Mouse (Mus musculus) embryonic facial prominence, embryonic 14.5 days (tissue): ENCODE measurements around the gene Hs3st1. TPM values are rescaled to one million over a fixed set of nuclear protein-coding genes. Genes with fewer than 3 reads are reported as not detected.
"Not testable (repeated sequence)": the region's sequence is repeated elsewhere in the genome, so short reads cannot be mapped to it uniquely, and the experiment has no call there.

Experiments used
- ATAC-seq: fragments of 200-750 bp; cut with Nextera tagmentation; 2 replicates; pipeline ENCODE4 v1.8.0; 2017; ENCODE audit warnings: low read depth, moderate number of reproducible peaks, moderate TSS enrichment
- DNase-seq: peaks from one replicate; pipeline ENCODE4 v3.0.0-alpha.2; 2015; ENCODE audit warnings: low spot score
- H3K27ac ChIP-seq: fragments of 300-500 bp; sonication (generic); replicated peaks from 2 replicates; pipeline ENCODE4 v1.5.1; 2014; ENCODE audit warnings: low read depth, mild to moderate bottlenecking, low read length, moderate library complexity
- H3K27me3 ChIP-seq: fragments of 300-500 bp; sonication (generic); replicated peaks from 2 replicates; pipeline ENCODE4 v1.6.1; 2014; ENCODE audit warnings: low read length; ENCODE audit not compliant: control insufficient read depth, insufficient read depth
- H3K36me3 ChIP-seq: fragments of 300-500 bp; sonication (generic); 2 replicates; pipeline ENCODE4 v1.6.1; 2014; ENCODE audit warnings: low read length, mixed read lengths; ENCODE audit not compliant: control insufficient read depth, insufficient read depth
- H3K4me1 ChIP-seq: fragments of 300-500 bp; sonication (generic); 2 replicates; pipeline ENCODE4 v1.6.1; 2014; ENCODE audit warnings: antibody characterized with exemption, low read length; ENCODE audit not compliant: control insufficient read depth, insufficient read depth
- H3K4me2 ChIP-seq: fragments of 300-500 bp; sonication (generic); 2 replicates; pipeline ENCODE4 v1.6.1; 2014; ENCODE audit warnings: low read depth, mild to moderate bottlenecking, low read length, moderate library complexity, mixed read lengths
- H3K4me3 ChIP-seq: fragments of 300-500 bp; sonication (generic); 2 replicates; pipeline ENCODE4 v1.5.1; 2014; ENCODE audit warnings: low read depth, mild to moderate bottlenecking, low read length
- H3K9ac ChIP-seq: fragments of 300-500 bp; sonication (generic); 2 replicates; pipeline ENCODE4 v1.6.1; 2014; ENCODE audit warnings: low read depth, mild to moderate bottlenecking, low read length, moderate library complexity, mixed read lengths
- H3K9me3 ChIP-seq: fragments of 300-500 bp; sonication (generic); 2 replicates; pipeline ENCODE4 v1.6.1; 2016; ENCODE audit warnings: low read length; ENCODE audit not compliant: control insufficient read depth
- WGBS: fragments of 180-500 bp; shearing (Covaris S2); extraction: QIAGEN DNeasy Blood & Tissue Kit; methylation state at CpG from one replicate; pipeline ENCODE4 v1.1.7; 2014; 5-methylcytosine and 5-hydroxymethylcytosine counted together
- polyA plus RNA-seq: library from polyadenylated mRNA; unstranded; fragments of >200 nt; fragmentation: Nextera tagmentation; extraction: Ambion mirVana; gene quantifications from 2 replicates; pipeline ENCODE4 v1.2.1, GENCODE M21; 2014

Hs3st1 gene
- polyA plus RNA-seq, result 21.0 TPM in 2 replicates

GRCm38 (mm10) chr5:39755375-39755774 lies at the start of gene Hs3st1:
TSS of gene Hs3st1 (minus strand) at chr5:39755475.
- H3K27ac ChIP-seq, DNase-seq, H3K4me1 ChIP-seq, H3K9ac ChIP-seq, H3K9me3 ChIP-seq, H3K36me3 ChIP-seq, H3K4me2 ChIP-seq, H3K27me3 ChIP-seq, ATAC-seq, H3K4me3 ChIP-seq: not testable (repeated sequence)
- WGBS, result 94% methylated on average over 15 of the region's 15 CpGs

GRCm38 (mm10) chr5:39804663-39805062 lies 49.4 kb upstream of the Hs3st1 start:
- ATAC-seq (no peak), DNase-seq (no peak)
- Histone ChIP-seq H3K9ac (no peak overlapping the region), H3K27ac (no peak overlapping the region), H3K9me3 (no peaks in the 10 kb centered on the region), H3K4me3 (no peak overlapping the region), H3K27me3 (no peaks in the 10 kb centered on the region), H3K36me3 (no peaks in the 10 kb centered on the region), H3K4me2 (no peak overlapping the region), H3K4me1 (no peaks in the 10 kb centered on the region)
- 87% methylated on average over 5 of the region's 5 CpGs for WGBS

- H3K9me3 ChIP-seq, result no peaks in the 10 kb centered on the region
- WGBS, result 72% methylated on average over 3 of the region's 3 CpGs
- no peak overlapping the region for H3K9ac ChIP-seq
- no peak overlapping the region for H3K4me2 ChIP-seq
- no peak for ATAC-seq
- no peak for DNase-seq
- no peaks in the 10 kb centered on the region for H3K36me3 ChIP-seq
- no peak overlapping the region for H3K27ac ChIP-seq
- H3K27me3 ChIP-seq, result no peaks in the 10 kb centered on the region
- no peak overlapping the region for H3K4me3 ChIP-seq
- H3K4me1 ChIP-seq, result no peaks in the 10 kb centered on the region
These were observed 48.7 kb upstream of the Hs3st1 start for GRCm38 (mm10) chr5:39803941-39804340.

- H3K36me3 ChIP-seq, result no peaks in the 10 kb centered on the region
- no peak overlapping the region for H3K4me2 ChIP-seq
- no peak overlapping the region for H3K27ac ChIP-seq
- no peaks in the 10 kb centered on the region for H3K27me3 ChIP-seq
- H3K9ac ChIP-seq, result no peak overlapping the region
- H3K4me3 ChIP-seq, result no peak overlapping the region
- 70% methylated on average over 3 of the region's 3 CpGs for WGBS
- no peaks in the 10 kb centered on the region for H3K9me3 ChIP-seq
- no peaks in the 10 kb centered on the region for H3K4me1 ChIP-seq
- ATAC-seq, result no peak
- DNase-seq, result peak; percentile 3
These were observed 48.2 kb upstream of the Hs3st1 start for GRCm38 (mm10) chr5:39803457-39803856.

- no peak overlapping the region for H3K4me2 ChIP-seq
- no peak overlapping the region for H3K9ac ChIP-seq
- H3K9me3 ChIP-seq, result no peaks in the 10 kb centered on the region
- H3K36me3 ChIP-seq, result no peaks in the 10 kb centered on the region
- H3K27ac ChIP-seq, result no peak overlapping the region
- no peaks in the 10 kb centered on the region for H3K27me3 ChIP-seq
- H3K4me3 ChIP-seq, result no peak overlapping the region
- H3K4me1 ChIP-seq, result no peaks in the 10 kb centered on the region
- DNase-seq, result no peak
- no peak for ATAC-seq
- 74% methylated on average over 3 of the region's 3 CpGs for WGBS
These were observed 46.8 kb upstream of the Hs3st1 start for GRCm38 (mm10) chr5:39802110-39802509.

GRCm38 (mm10) chr5:39777094-39777710 lies 21.9 kb upstream of the Hs3st1 start:
- H3K9me3 ChIP-seq, result no peaks in the 10 kb centered on the region
- no peak overlapping the region for H3K9ac ChIP-seq
- ATAC-seq (no peak), DNase-seq (peak; percentile 68)
- H3K27me3 ChIP-seq, result no peaks in the 10 kb centered on the region
- no peak overlapping the region for H3K27ac ChIP-seq
- WGBS, result 59% methylated on average over 7 of the region's 7 CpGs
- H3K4me3 ChIP-seq, result no peak overlapping the region
- H3K4me2 ChIP-seq, result no peak overlapping the region
- H3K4me1 ChIP-seq, result no peaks in the 10 kb centered on the region
- H3K36me3 ChIP-seq, result no peaks in the 10 kb centered on the region

GRCm38 (mm10) chr5:39771680-39772348 lies 16.5 kb upstream of the Hs3st1 start:
- DNase-seq, result no peak

GRCm38 (mm10) chr5:39761682-39762456 lies 6.6 kb upstream of the Hs3st1 start:
- Histone ChIP-seq H3K27me3 (no peaks in the 10 kb centered on the region), H3K4me3 (no peak overlapping the region), H3K36me3 (no peaks in the 10 kb centered on the region), H3K4me2 (no peak overlapping the region), H3K27ac (no peak overlapping the region), H3K9me3 (no peaks in the 10 kb centered on the region), H3K4me1 (no peaks in the 10 kb centered on the region), H3K9ac (no peak overlapping the region)
- no peak for ATAC-seq
- DNase-seq, result peak; percentile 23
- 79% methylated on average over 8 of the region's 8 CpGs for WGBS

More at GRCm38 (mm10) chr5:39771680-39772348, 16.5 kb upstream of the Hs3st1 start:
- WGBS, result 67% methylated on average over 5 of the region's 5 CpGs
- Histone ChIP-seq H3K27ac (no peak overlapping the region), H3K4me2 (no peak overlapping the region), H3K9ac (no peak overlapping the region), H3K4me3 (no peak overlapping the region), H3K4me1 (no peaks in the 10 kb centered on the region), H3K27me3 (no peaks in the 10 kb centered on the region), H3K36me3 (no peaks in the 10 kb centered on the region), H3K9me3 (no peaks in the 10 kb centered on the region)
- ATAC-seq, result no peak
